Mouse (Mus musculus) liver, adult 2 months (tissue): ENCODE results near the gene Ankrd34a.

Experiments used
- CTCF ChIP-seq: fragments of 200-500 bp; IDR thresholded peaks from 2 replicates; pipeline ENCODE4 v1.5.1; 2011; ENCODE audit warnings: low read depth, low read length, control low read depth
- POLR2A ChIP-seq: fragments of 200-500 bp; IDR thresholded peaks from 2 replicates; pipeline ENCODE4 v1.6.1; 2011; ENCODE audit warnings: low read length, control low read depth; ENCODE audit not compliant: insufficient read depth; ENCODE audit errors: extremely low read depth

- TF ChIP-seq POLR2A (peak; percentile 74; the same call in 1 of the 2 replicates), CTCF (no peak)
Measured at GRCm38 (mm10) chr3:96629729-96630600, 33.5 kb downstream of the Ankrd34a start, which contains the start of gene Rbm8a.
